Mouse (Mus musculus) left cerebral cortex, adult 11 months (tissue): ENCODE measurements around the gene Myom3.

Experiments used
- DNase-seq: peaks from one replicate; pipeline ENCODE4 v3.0.0; 2022; ENCODE audit warnings: low spot score

The Myom3 gene

GRCm38 (mm10) chr4:135816905-135817622, 57.5 kb downstream of the Myom3 start:
- DNase-seq, result no peak

- no peak for DNase-seq
These were observed 58.9 kb downstream of the Myom3 start for GRCm38 (mm10) chr4:135818366-135818765.

- no peak for DNase-seq
These were observed 60.5 kb downstream of the Myom3 start for GRCm38 (mm10) chr4:135819826-135820526.

GRCm38 (mm10) chr4:135821772-135822171, 62.3 kb downstream of the Myom3 start:
- DNase-seq, result no peak

GRCm38 (mm10) chr4:135823298-135823697, 63.8 kb downstream of the Myom3 start:
- DNase-seq, result no peak

GRCm38 (mm10) chr4:135824254-135824653, 64.7 kb downstream of the Myom3 start:
- no peak for DNase-seq

- peak; percentile 58 for DNase-seq
These were observed 69.0 kb downstream of the Myom3 start for GRCm38 (mm10) chr4:135828491-135828890.

GRCm38 (mm10) chr4:135832070-135832469, 72.6 kb downstream of the Myom3 start:
- no peak for DNase-seq

GRCm38 (mm10) chr4:135833301-135834123, 74.0 kb downstream of the Myom3 start:
- no peak for DNase-seq

- DNase-seq, result no peak
These were observed 74.7 kb downstream of the Myom3 start for GRCm38 (mm10) chr4:135834124-135834717.

GRCm38 (mm10) chr4:135838925-135839292, 79.4 kb downstream of the Myom3 start:
- no peak for DNase-seq

- no peak for DNase-seq
These were observed 79.9 kb downstream of the Myom3 start for GRCm38 (mm10) chr4:135839293-135840011.

GRCm38 (mm10) chr4:135844400-135844799, 84.9 kb downstream of the Myom3 start:
- no peak for DNase-seq

GRCm38 (mm10) chr4:135847581-135847980, 88.1 kb downstream of the Myom3 start:
- no peak for DNase-seq

GRCm38 (mm10) chr4:135850411-135851095, 91.0 kb downstream of the Myom3 start:
- no peak for DNase-seq

GRCm38 (mm10) chr4:135851942-135852341, 92.4 kb downstream of the Myom3 start:
- DNase-seq, result no peak

- DNase-seq, result no peak
These were observed 94.6 kb downstream of the Myom3 start for GRCm38 (mm10) chr4:135853987-135854546.

GRCm38 (mm10) chr4:135854630-135855029, 95.1 kb downstream of the Myom3 start:
- DNase-seq, result no peak

- no peak for DNase-seq
These were observed 95.6 kb downstream of the Myom3 start for GRCm38 (mm10) chr4:135855080-135855479.

GRCm38 (mm10) chr4:135855536-135856222, 96.2 kb downstream of the Myom3 start, which contains the start of gene Srsf10:
TSS of gene Srsf10 (plus strand) at chr4:135855747.
- DNase-seq, result peak; percentile 92
